Mouse (Mus musculus): ENCODE measurements around the gene Map2k1. TPM values are rescaled to one million over a fixed set of nuclear protein-coding genes. Genes with fewer than 3 reads are reported as not detected.
"Not testable (repeated sequence)": the region's sequence is repeated elsewhere in the genome, so short reads cannot be mapped to it uniquely, and the experiment has no call there.

The Map2k1 gene
- total RNA-seq, 1 experiment: 73.0 TPM

DNA sequence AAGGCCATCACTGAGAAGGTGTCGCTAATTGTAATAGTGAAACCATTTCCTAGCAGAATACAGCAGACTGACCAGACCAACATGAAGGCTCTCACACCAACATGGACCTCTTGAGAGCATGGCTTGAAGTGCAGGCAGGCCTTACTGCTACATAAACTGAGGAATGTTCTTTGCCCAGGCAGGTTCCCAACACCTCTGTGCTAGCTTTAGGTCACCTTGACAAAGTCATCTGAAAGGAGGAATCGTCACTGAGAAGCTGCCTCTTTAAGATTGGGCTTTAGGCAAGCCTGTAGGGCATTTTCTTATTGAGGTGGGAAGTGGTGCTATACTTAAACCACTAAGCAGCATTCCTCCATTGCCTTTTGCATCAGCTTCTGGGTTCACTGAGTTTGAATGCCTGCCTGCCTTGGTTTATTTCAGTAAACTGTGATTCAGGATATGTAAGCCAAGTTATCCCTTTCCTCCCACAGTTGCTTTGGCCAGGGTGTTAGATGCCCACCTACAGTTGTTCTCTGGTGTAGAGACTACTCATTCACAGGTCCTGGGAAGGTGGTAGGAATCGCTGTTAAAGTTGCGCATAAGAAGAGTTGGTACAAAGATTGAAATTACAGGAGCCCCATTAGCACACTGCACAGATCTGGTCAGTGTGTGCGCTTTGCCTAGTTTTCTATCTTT, 69.1 kb downstream of the Map2k1 start:
- Histone ChIP-seq H3K36me3 (ENCODE audit: control insufficient read depth, insufficient read depth, low read length, poor library complexity, severe bottlenecking) (peaks cover 23% of the 10 kb centered on the region), H3K4me1 (ENCODE audit: control insufficient read depth in 2 of 2, insufficient read depth in 2 of 2, low read length in 2 of 2, poor library complexity in 1 of 2) (peaks cover 0 to 12% of the 10 kb centered on the region in 2 experiments; a peak in 2 of 4 replicates), H3K9me3 (ENCODE audit: control insufficient read depth, insufficient read depth, low read depth, low read length) (no peaks in the 10 kb centered on the region), H3K9ac (ENCODE audit: insufficient read depth, low read depth, low read length, poor library complexity, severe bottlenecking) (0 out of 2 replicates have a peak overlapping the region, but pooled peaks have one; percentile 23), H3K27ac (ENCODE audit: insufficient read depth, low read depth, low read length, poor library complexity, severe bottlenecking) (peak overlapping the region; percentile 57; the same call in 1 of the 2 replicates), H3K4me3 (ENCODE audit: insufficient read depth in 1 of 2, low read depth in 1 of 2, low read length in 2 of 2, poor library complexity in 1 of 2, severe bottlenecking in 1 of 2) (no peak overlapping the region)
- in situ Hi-C loops (cut with MboI; ENCODE audit: low sequenced_read_pairs in 2 of 2, unreplicated experiment in 2 of 2): no loop called here
- no peak for TF ChIP-seq CHD2 (IDR thresholded peaks at IDR 0.05; ENCODE audit: low read depth, low read length)
- no peak for TF ChIP-seq ZC3H11A (IDR thresholded peaks at IDR 0.05; ENCODE audit: borderline replicate concordance, low read depth, low read length)
- TF ChIP-seq MAFK (IDR thresholded peaks at IDR 0.05; ENCODE audit: insufficient read depth, low read depth, low read length): no peak
- no peak for TF ChIP-seq HCFC1 (IDR thresholded peaks at IDR 0.05; ENCODE audit: borderline replicate concordance, insufficient read depth, low read length)
- no peak for TF ChIP-seq ZNF384 (IDR thresholded peaks at IDR 0.05; ENCODE audit: low read depth, low read length)
- DNase-seq (ENCODE audit: low read depth, low spot score): no peak

DNA sequence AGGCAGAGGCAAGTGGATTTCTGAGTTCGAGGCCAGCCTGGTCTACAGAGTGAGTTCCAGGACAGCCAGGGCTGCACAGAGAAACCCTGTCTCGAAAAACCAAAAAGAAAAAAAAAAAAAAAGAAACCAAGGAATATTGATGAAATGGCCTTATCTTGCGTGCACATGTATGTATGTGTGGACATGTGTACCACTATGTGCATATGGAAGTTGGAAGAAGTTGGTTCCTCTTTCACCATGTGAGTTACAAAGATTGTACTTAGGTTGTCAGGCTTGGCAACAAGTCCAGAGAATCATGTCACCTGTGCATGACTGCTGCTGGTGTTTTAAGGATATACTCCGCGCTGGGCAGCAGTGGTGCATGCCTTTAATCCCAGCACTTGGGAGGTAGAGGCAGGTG, 70.1 kb downstream of the Map2k1 start:
- H3K9me3 ChIP-seq (ENCODE audit: control insufficient read depth, insufficient read depth, low read depth, low read length); DNase-seq (ENCODE audit: low read depth, low spot score); H3K27ac ChIP-seq (ENCODE audit: insufficient read depth, low read depth, low read length, poor library complexity, severe bottlenecking); H3K9ac ChIP-seq (ENCODE audit: insufficient read depth, low read depth, low read length, poor library complexity, severe bottlenecking); H3K4me3 ChIP-seq (ENCODE audit: insufficient read depth in 1 of 2, low read depth in 1 of 2, low read length in 2 of 2, poor library complexity in 1 of 2, severe bottlenecking in 1 of 2); H3K4me1 ChIP-seq (ENCODE audit: control insufficient read depth in 2 of 2, insufficient read depth in 2 of 2, low read length in 2 of 2, poor library complexity in 1 of 2); in situ Hi-C loops (cut with MboI; ENCODE audit: low sequenced_read_pairs in 2 of 2, unreplicated experiment in 2 of 2): not testable (repeated sequence)
- peaks cover 20% of the 10 kb centered on the region for H3K36me3 ChIP-seq (ENCODE audit: control insufficient read depth, insufficient read depth, low read length, poor library complexity, severe bottlenecking)

DNA sequence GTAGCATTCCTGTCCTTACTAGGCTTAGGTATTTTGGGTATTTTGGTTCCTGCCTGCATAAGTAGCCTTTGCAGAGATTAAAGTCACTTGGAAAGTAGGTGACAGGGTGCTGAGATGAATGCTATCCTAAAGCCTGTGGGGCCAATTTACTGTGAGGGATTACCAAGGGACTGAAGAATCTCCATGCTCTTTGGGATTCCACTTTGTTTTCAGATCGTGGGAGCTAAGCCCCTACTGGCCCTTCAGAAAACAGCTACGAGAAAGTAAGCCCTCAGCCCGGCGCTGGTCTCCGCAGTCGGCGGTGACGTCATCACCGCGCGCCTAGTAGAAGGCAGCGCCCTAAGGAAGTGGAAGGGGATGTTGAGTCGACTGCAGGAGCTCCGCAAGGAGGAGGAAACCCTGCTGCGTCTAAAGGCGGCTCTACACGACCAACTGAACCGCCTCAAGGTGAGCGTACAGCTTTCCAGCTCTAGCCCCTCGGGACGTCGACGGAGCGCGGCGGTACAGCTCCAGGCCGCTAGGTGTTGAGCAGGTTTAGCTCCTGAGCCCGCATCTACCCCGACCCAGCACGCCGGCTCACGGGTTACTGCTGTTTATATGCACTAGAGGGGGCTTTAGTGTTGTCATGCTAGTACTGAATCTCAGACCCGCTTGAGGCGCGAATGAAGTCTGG, 74.3 kb downstream of the Map2k1 start, which contains the start of gene Snapc5:
TSS of gene Snapc5 (plus strand) at position 301 of the 673 bp plus-strand sequence.
- Histone ChIP-seq H3K9ac (ENCODE audit: insufficient read depth, low read depth, low read length, poor library complexity, severe bottlenecking) (peak within 1 kb of the TSS; percentile 95), H3K9me3 (ENCODE audit: control insufficient read depth, insufficient read depth, low read depth, low read length) (no peaks in the 10 kb centered on the region), H3K4me3 (ENCODE audit: insufficient read depth in 1 of 2, low read depth in 1 of 2, low read length in 2 of 2, poor library complexity in 1 of 2, severe bottlenecking in 1 of 2) (peak within 1 kb of the TSS; percentile 56 to 93), H3K27ac (ENCODE audit: insufficient read depth, low read depth, low read length, poor library complexity, severe bottlenecking) (peak within 1 kb of the TSS; percentile 89), H3K4me1 (ENCODE audit: control insufficient read depth in 2 of 2, insufficient read depth in 2 of 2, low read length in 2 of 2, poor library complexity in 1 of 2) (peaks cover 0 to 3% of the 10 kb centered on the region in 2 experiments; a peak in 1 of 4 replicates), H3K36me3 (ENCODE audit: control insufficient read depth, insufficient read depth, low read length, poor library complexity, severe bottlenecking) (peaks cover 45% of the 10 kb centered on the region)
- TF ChIP-seq MAFK (IDR thresholded peaks at IDR 0.05; ENCODE audit: insufficient read depth, low read depth, low read length): no peak
- TF ChIP-seq ZC3H11A (IDR thresholded peaks at IDR 0.05; ENCODE audit: borderline replicate concordance, low read depth, low read length): no peak
- no peak for TF ChIP-seq ZNF384 (IDR thresholded peaks at IDR 0.05; ENCODE audit: low read depth, low read length)
- peak; percentile 78; the same call in 1 of the 2 replicates for TF ChIP-seq HCFC1 (IDR thresholded peaks at IDR 0.05; ENCODE audit: borderline replicate concordance, insufficient read depth, low read length)
- peak; percentile 85 for TF ChIP-seq CHD2 (IDR thresholded peaks at IDR 0.05; ENCODE audit: low read depth, low read length)
- in situ Hi-C loops (cut with MboI; ENCODE audit: low sequenced_read_pairs in 2 of 2, unreplicated experiment in 2 of 2): no loop called here
- DNase-seq (ENCODE audit: low read depth, low spot score): peak; percentile 92

DNA sequence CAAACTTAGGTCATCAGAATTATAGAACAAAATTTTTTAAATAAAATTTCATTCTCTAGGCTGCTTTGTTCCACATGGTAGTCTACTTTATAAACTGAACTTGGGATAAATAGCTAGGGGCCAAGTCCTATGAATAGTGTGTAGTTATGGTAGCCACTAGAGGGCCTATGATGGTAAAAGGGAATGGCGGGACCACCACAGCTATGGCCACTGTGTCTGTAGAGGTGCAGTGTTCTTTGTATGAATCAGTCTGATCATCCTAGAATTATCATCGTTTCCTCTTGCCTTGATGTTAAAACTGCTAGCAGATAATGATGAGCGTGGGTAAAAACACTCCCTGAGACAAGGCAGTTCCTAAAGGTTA, 74.8 kb downstream of the Map2k1 start:
- Histone ChIP-seq H3K9ac (ENCODE audit: insufficient read depth, low read depth, low read length, poor library complexity, severe bottlenecking) (no peak overlapping the region), H3K4me3 (ENCODE audit: insufficient read depth in 1 of 2, low read depth in 1 of 2, low read length in 2 of 2, poor library complexity in 1 of 2, severe bottlenecking in 1 of 2) (no peak overlapping the region), H3K9me3 (ENCODE audit: control insufficient read depth, insufficient read depth, low read depth, low read length) (no peaks in the 10 kb centered on the region), H3K4me1 (ENCODE audit: control insufficient read depth in 2 of 2, insufficient read depth in 2 of 2, low read length in 2 of 2, poor library complexity in 1 of 2) (peaks cover 0 to 2% of the 10 kb centered on the region in 2 experiments; a peak in 1 of 4 replicates), H3K36me3 (ENCODE audit: control insufficient read depth, insufficient read depth, low read length, poor library complexity, severe bottlenecking) (peaks cover 45% of the 10 kb centered on the region), H3K27ac (ENCODE audit: insufficient read depth, low read depth, low read length, poor library complexity, severe bottlenecking) (no peak overlapping the region)
- TF ChIP-seq HCFC1 (IDR thresholded peaks at IDR 0.05; ENCODE audit: borderline replicate concordance, insufficient read depth, low read length) (no peak), MAFK (IDR thresholded peaks at IDR 0.05; ENCODE audit: insufficient read depth, low read depth, low read length) (no peak), ZNF384 (IDR thresholded peaks at IDR 0.05; ENCODE audit: low read depth, low read length) (no peak), CHD2 (IDR thresholded peaks at IDR 0.05; ENCODE audit: low read depth, low read length) (no peak), ZC3H11A (IDR thresholded peaks at IDR 0.05; ENCODE audit: borderline replicate concordance, low read depth, low read length) (no peak)
- DNase-seq (ENCODE audit: low read depth, low spot score): no peak
- in situ Hi-C loops (cut with MboI; ENCODE audit: low sequenced_read_pairs in 2 of 2, unreplicated experiment in 2 of 2): no loop called here

All from ES-E14 (cell line).